Mouse (Mus musculus): ENCODE results near the gene Exoc3.

The Exoc3 gene

DNA sequence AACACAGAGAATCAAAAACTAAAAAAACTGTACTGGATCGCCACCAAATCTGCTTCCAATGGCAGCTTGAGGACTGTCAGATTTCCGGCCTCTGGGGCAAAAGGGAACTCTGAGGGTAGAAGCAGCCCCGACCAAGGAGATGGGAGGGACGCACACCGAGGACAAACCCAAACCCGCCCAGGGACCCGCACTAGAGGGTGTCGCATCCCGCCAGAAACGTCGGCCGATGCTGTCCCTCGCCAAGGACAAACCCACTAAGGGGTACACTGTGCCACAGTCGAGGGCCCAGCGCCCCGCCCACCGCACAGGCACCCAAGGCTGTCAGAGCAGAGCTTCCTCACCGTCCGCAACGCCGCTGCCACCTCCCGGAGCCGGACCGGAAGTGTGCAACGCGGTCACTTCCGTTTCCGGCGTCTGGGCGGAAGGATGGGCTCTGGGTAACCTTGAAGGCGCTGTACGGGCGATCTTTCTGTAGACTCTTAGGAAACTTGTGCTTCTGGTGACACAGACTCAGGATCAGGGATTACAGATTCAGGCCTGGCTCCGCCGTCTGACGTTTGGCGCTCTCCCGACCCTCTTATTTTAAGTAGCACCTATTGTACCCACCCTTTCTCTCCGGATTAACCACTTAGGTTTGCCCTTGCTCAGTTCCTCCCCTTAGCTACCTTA, at the start of gene Exoc3:
TSS of gene Exoc3 (minus strand) at position 416 of the 669 bp plus-strand sequence.
- DNase-seq = peak; percentile 93 to 95

DNA sequence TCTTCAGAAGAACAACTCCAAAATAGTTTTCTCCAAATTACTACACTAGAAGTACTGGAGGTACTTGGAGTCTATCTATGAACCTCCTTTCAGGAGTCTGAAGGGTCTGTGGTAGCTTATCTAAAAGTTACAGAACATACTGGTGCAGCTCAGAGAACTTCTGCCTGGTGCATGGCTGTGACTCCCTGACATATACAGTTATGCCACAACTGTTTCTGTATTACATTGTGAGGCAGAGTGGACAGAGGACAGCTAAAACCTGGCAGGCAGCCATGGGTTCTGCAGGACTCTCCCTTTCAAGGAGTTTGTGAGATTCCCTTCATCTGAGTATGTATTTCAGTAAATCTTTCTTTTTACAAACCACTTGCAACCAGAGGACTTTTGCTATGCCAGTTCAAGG, 38.0 kb upstream of the Exoc3 start:
- no peak for DNase-seq

DNA sequence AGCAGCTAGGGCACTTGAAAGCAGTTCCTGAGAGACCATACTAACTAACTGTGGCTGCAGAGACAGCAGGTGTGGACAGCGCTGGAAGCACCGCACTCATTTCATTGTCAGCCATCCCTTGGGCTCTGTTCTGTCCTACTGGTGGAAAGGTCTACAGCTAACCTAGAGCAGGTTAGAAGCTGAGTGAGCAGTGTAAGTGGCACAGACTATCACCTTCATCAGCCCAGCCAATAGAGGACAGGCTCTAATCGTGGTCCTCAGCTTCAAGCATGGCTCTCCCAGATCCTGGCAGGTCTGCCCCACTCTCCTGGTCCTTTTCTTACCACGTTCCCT, 37.3 kb upstream of the Exoc3 start:
- no peak for DNase-seq

DNA sequence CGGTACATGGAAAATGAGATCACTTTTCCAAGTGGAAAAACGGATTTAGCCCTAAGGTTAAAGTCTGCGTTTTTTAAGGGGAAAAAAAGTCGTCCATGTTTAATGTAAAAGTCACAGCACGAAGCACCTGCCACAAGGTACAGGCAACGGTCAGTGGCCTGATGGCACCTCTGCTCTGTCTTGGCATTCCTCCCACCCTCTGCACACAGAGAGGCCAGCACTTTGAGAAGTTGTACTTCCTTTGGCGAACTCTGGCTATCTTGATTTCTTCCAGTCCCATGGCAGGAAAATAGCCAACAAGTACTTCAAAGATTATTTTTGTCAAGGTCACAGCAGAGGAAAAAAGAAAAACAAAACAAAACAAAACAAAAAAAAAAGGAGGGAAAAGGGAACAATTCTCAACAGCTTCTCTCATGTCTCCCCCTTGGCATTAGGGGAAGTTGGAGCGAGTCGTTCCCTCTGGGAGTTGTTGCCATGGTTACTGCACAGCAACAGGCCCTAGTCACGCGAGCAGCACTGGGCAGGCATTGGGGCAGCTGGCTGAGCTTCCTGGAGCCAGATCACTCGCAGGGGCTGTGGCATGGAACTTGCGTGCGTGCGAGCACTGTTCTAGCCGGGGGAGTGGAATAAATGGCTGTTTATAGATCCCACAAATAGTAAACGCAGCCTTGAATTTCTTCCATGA, 36.8 kb upstream of the Exoc3 start:
- peak; percentile 16 to 48 for DNase-seq

DNA sequence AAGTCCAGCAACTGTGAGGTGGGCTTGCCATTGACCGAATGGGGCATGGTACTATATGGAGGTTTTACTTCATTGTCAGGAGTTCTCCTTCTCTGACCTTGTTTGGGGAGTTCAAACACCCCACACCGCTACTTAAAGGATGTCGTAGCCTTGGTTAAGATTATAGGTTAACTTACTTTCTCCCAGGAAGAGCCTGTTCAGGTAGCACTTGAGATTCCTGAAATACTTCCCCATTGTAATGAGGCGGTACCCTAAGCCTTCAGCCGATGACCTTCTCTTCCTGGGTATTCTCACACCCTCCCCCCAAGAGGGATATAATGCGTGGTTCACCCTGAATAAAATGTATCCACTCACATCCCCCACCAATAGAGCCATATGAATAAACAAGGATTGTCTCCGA, 29.0 kb upstream of the Exoc3 start:
- DNase-seq = no peak

DNA sequence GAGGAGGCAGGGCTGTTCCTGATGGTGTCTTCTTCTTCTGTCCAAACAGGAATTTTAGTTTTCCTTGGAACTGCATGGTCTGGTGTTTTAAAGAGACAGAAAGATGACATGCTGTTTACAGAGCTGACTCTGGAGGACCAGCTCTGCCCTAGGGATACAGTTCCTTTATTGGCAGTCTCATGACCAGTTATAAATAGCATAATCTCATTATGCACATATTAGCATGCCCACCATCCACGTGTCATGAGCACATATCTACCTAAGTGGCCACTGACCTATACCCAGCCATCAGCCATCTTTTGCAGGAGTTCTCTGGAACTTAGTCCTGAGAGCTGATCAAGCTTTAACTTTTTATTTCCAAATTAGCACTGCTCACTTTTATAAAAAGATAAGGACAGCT, 12.1 kb upstream of the Exoc3 start:
- DNase-seq = no peak

DNA sequence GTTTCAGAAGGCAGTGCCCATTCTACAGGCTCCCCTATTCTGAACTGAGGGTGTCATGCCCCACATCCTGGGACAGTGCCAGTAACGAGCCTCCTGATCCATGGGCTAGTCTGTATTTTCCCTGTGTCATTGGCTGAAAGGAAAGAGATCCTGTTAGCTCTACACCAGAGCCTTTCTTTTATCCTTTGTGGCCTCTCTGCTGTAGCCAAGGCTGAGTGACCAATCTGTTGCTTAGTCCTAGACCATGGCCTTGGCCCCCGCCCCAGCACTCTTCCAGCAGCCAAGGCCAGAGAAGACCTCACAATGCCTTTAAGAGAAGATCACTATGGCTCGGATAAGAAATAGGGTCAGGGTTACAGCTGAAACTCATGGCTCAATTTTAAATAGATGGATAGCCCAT, 9.9 kb upstream of the Exoc3 start:
- no peak for DNase-seq

DNA sequence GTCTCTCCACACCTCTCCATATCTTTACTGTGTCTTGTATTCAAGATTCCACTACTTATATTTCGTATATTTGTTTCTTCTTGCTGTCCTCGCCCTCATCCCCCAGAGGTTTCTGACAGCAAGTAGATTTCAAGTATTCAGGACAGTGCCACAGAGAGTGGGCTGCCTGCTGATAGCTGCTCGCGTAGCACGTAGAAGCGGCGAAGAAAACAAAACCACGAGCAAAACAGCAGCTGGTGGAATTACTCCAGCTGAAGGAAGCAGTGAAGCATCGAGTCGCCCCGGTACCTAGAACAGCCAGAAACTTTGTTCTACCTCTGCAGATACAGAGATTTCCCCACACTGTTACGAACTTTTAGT, 434 bp upstream of the Exoc3 start:
- peak in 1 of 2 experiments; percentile 44 for DNase-seq

DNA sequence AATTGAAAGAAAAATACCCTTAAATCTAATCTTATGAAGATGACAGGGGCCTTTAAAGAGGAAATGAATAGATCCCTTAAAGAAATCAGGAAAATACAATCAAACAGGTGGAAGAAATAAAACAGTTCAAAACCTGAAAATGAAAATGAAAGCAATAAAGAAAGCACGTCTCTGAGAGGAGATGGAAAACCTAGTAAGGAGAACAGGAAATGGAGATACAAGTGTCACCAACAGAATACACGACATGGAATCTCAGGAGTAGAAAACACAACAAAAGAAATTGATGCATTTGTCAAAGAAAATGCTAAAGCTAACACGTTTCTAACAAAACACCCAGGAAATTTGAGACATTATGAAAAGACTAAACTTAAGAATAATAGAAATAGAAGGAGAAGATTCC, 12.1 kb downstream of the Exoc3 start:
- no peak for DNase-seq

DNA sequence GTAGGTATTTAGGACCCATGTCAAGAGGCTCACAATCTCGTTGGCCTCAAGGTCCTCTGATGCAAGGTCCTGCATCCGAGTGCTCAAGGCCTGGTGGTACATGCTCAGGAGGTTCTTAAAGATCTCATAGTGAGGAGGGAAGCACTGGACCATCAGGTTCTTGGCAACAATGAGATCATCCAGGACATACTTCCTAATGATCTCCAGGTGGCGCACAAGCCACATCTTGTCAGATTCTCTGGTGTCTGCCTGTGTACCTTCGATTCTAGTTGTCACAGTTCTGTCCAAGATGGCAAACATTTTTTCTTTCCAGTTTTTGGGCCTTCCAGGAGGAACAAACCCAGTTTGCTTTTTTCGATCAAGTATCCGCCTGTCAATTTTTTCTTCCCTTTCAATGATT, 15.9 kb downstream of the Exoc3 start:
- peak in 1 of 2 experiments; percentile 28 for DNase-seq

DNA sequence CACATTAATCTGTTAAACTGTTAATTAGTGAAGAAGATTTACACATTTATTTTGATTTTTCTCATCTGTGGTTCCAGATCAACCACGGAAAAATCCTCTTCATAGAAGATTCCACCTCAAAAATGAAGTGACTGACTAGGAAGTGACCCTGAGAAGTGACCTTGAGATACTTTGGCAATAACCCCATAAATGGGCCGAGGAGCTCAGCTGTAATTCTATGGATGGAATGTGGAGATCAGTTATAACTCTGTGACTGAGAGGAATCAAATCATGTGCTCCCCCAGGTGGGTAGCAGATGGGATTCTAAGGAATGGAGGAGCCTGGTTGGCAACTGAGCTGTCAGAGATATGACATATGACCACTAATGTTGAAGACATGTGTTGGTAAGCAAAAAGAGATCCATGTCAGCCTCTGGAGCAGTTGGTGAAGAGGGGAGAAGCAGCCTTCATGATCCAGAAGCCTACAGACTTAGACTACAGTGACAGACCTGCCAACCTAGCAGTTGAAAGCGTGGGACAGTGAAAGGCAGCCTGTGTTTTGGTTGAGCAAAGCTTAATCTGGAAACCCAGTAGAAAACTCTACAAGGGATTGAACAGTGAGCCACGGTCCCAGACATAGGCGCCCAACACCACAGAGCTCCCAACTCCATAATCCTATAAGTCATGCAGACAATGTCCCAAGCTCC, 25.4 kb downstream of the Exoc3 start:
- DNase-seq = no peak

DNA sequence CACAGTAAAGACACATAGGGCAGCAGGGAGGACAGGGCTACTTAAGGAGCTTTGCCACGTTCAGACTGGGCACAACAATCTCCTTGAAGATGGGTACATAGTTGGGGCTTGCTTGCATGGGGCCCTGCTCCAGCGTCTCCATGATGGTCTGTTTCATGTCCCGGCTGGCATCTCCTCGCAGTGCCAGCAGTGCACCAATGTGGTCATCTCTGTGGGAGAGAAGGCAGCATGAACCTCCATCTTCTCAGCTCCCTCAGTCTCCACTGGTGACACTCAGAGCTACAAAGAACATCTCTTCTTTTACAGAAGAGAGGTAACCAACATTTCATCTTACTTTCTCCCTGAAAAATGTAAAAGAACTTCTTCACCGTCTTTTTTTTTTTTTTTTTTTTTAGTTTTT, 36.5 kb downstream of the Exoc3 start:
- DNase-seq = no peak

DNA sequence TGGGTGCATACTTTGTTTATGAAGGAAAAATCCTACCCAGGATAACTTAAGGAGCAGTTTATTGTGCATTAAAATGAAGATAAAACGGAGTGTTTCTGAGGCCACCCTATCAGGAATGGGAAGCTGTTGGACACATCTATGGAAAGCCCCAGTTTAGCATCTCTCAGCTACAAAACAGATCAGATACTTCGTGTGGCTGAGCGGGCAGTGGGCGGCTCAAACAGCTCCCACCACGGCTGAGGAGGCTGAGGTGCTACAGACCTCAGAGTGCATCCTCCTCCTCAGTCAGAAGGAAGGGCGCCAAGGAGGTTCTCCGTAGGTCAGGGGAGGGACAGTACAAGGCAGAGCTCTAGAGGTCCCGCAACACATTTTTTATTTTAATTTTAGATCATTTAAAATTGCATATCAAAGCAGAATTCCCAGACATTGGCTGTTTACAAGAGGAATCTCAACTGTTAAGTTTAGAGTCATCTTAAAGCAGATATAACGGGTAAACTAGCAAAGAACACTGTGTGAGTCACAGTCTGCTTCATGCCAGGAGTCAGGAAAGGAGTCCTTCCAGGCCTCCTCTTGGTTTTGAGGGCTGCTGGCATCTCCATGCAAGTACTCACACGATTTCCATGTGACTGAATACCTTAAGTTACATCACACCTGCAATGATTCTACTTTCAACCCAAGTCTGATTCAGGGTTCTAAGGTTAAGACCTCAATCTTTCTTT, 38.9 kb downstream of the Exoc3 start:
- DNase-seq = no peak

DNA sequence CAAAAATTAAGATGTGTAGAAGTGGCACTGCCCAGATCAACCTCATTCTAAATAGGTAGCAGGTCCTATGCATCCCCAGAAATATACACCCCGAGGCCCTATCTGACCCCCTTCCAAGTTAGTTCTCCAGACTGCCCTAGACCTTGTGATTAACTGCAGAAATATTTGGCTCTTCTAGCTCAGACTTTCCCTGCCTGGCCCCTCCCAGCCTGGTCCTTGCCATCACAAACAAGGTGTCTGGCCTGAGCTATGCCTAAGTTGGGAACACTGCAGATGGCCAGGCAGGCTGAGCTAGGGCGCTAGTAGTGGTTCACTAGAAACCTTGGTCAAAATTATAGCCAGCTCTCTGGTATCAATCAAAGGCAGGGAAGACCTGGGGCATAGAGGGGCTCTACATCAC, 41.0 kb downstream of the Exoc3 start:
- peak in 1 of 2 experiments; percentile 10 for DNase-seq

DNA sequence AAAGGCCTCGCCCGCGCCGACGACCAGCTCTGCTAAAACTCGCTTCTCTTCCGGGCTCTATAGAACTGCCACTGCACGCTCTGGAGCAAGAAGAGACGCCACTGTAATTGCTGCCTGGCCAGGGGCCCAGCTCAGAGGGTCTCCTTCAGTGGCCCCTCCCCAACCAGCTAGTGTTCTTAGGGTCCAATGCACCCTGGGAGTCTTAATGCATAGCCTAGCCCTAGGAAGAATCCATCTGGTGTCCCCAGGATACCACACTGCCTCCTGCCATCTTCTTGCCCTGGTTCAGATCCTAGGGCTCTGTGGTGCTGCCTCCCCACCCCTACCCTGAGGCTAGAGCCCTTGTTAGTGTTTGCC, 41.5 kb downstream of the Exoc3 start:
- DNase-seq = no peak

DNA sequence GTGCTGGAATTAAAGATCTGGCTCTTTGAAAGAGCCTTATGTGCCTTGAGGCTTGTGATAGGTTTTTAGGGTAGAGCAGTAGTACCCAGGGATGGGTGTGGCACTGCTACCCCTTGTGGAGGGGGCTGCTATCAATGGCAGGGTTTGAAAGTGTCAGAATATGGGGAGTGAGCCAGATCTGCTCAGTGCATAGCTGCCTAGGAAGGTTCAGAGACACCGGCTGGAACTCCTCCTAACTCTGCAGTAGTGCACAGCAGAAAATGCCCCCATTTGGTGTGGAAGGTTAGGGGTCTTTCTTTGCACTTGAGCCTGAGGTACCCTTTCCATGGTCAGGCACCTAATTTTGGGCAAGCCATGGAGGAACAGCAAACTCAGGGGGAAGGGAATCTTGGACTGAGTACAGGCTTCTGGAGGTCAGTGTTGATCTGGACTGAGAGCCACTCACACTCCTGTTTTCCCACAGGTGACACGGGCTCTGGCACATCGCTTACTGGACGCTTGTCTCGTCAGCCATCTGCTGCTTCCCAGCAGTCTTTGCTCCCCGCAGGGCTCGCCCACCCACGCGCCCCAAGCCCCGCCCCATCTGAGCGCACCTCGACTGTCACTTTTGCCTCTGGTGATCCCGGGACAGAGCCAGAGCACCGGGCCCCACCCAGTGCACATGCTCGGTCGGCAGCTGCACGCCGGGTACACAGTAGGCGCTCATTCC, 42.0 kb downstream of the Exoc3 start:
- DNase-seq = peak; percentile 57 to 70

DNA sequence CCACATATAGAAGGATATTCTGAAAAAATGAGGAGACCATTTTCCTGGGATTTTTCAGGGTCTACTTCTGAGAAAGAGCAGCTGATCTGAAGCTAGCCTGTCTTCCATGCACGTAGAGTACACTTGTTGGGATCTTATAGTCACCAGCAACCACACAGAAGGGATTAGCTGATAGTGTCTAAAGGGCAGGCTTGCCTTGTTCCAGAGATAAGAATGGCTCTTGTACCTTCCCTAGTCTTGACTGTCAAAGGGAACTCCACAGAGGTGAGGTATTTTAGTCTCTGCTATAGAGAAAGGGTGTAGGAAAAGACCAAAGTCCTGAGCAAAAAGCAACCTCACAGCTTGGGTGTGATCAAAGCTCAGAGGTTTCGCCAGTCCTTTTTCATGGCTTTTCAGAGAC, 61.2 kb downstream of the Exoc3 start:
- no peak for DNase-seq

DNA sequence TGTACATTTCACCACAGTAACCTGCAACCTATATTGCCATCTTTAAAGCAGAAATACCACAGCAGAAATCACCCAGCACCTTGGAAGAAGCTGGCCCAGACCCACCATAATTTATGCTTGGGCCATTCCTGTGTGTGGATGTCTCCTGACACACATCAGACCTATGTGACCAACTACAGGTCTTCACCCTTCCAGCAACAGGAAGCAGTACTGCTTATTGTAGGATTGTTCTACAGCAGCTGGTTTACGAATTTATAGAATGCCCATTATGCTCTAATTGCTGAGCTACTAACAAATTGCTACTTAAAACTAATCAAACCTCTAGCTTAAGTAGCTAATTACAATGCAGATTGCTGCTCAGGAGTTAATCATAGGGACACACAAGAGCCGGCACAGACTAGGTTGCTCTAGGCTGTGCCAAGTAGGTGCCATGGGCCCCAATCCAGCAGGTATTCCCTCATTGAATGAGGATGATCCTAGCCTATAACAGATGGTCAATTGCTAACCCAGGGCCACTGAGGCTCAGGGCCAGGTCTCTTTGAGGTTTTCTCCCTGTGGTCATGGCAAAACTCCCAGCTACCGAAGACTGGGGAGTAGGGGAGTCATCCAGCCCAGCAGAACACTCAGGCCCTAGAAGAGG, 62.4 kb downstream of the Exoc3 start:
- peak; percentile 76 to 88 for DNase-seq

DNA sequence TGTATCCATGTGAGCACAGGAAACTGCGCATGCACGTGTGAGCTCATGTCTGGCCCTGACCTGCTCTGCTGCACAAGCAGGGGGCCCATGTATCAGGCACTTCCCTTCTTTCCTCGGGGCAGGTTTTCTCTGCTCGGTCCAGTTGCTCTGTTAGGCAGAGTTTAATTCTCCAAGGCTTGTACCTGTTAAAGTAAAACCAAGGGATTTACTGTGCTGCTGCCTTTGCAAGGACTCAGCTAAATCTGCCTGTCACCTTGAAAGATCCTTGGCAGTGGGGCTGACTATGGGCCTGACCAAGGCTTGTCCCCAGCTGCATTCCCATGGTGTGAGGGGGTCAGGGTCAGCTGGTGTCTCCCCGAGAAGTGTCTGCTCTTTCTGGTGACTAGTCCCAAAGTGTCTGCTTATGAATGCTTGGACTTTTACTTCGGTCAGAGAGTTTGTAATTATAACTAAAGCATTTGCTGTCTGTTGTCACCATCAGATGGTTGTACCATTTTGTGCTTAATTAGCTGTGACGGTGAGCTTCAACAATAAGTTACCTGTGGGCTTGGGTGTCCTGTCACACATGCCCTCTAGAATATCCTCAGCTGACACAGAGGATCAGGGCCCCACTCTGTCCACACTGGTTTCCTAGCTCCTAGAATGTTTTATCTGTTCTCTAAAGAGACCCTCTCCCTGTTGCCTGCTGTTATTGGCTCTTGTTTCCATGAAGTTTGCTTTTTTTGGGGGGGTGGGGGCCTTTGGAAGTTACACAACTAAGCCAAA, 64.2 kb downstream of the Exoc3 start:
- no peak for DNase-seq

DNA sequence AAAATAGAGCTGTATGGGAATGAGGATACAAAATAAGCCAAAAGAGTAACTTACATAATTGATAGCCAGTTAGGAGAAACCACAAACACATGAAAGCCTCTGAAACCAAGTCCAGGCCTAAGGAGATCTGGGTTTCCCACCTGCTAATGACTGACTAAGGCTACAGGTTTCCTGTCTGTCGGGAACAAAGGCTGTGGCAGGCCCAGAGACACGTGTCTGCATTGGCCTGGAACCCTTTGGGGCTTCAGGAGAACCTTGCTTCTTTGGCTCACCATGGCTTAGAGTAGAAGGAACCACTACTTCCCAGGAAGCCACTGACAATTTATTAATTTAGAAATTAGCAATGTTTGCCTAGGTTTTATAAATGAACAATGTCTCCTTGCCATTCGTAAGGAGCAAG, 65.2 kb downstream of the Exoc3 start:
- no peak for DNase-seq

DNA sequence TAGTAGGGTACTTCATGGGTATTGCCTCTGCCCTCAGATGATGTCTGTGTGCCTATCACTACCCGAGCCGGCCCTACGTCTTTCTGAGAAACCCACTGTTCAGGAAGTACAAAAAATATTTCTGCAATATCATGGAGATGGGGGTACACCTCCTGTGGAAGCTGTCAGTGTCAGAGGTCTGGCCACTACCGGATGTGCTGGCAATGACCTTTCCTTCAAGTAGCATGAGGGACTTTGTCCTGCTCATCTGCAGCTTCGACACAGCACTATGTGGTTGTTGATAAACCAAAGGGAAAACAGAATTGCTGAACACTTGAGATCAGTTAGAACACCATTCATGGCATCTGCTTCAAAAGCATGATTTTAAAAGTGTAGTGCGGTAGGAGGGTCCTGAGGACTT, 67.7 kb downstream of the Exoc3 start:
- no peak for DNase-seq

Data from cerebellum, postnatal 25 days (tissue).